Mouse (Mus musculus): ENCODE data around the gene 1700028P14Rik. TPM values are rescaled to one million over a fixed set of nuclear protein-coding genes. Genes with fewer than 3 reads are reported as not detected.
"Not testable (repeated sequence)": the region's sequence is repeated elsewhere in the genome, so short reads cannot be mapped to it uniquely, and the experiment has no call there.

Gene 1700028P14Rik
- total RNA-seq (2021): 1 to 10 TPM; 1.5 to 2.0 TPM

DNA sequence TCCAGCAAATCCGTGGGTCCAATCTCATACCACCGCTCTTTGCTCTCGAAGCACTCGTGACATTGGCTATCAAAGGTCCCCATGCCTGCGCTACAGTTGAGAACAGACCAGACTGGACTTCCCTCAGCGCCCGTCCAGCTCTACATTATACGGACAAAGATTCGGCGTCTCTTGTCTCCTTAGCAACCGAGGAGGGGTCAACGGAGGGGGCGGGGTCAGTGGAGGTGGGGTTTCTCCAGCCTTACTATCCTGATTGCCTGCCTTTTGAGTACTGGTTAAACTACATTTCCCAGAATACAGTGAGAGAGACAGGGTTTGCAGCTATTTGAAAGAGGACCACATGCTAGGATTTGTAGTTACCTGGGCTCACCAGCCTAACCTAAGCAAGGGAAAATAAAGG lies at the start of gene 1700028P14Rik:
TSS of gene 1700028P14Rik (minus strand) at position 169 of the 400 bp plus-strand sequence.
- DNase-seq: peak in 1 of 2 experiments; percentile 27

DNA sequence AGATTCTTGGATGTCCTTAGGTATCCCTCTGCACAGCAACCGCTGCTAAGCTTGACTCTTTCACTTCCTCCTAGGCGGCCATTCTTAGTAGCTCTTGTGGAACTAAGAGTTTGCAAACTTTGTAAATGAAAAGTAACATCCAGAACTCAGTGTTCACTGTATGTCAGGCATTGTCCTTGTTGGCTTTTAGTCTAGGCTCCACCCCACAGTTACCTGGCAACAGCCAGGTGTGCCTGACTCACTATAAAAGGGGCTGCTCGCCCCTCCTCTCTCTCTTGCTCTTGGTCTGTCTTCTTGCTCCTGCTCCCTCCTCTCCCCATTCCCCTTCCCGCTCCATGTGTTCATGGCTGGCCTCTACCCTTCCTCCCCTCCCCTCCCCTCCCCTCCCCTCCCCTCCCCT lies 46.5 kb upstream of the 1700028P14Rik start:
- no peak for DNase-seq

DNA sequence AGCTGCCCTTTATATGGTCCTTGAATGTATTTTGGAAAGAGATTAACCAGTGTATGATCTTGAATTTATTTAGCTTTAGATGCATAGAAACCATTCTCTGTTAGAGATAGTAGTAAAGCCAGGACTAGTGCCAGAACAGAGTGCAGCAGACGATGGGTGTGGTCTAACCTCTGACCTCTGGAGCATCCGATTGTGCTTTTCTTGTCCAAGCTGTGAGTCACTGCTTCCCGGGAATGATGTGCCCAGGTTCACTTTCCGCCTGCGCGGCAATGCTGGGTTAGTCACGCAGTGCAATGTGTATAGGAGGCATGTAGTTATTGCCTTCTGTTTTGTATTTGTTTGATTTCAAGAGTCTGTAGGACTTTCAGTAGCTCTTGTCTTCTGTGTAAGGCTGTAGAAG lies 45.8 kb upstream of the 1700028P14Rik start:
- no peak for DNase-seq

DNA sequence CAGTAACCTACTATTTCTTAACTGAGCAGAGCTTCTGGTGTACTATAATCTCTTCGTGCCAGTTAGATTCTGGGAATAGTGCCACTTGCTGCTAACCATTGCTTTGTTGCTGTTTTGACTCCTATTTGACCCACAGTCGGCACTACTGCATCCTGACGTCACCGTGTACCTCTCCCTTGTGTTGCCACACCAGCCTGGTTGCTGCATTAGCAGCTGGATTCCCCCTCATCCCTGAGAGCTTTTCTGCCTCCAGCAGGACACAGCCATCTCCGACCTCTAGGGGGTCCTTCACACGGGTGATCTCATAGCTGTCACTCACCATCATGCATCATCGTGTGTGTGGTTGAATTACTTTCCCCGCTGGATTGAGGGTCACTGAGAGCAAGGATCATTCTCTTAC lies 45.2 kb upstream of the 1700028P14Rik start:
- no peak for DNase-seq

DNA sequence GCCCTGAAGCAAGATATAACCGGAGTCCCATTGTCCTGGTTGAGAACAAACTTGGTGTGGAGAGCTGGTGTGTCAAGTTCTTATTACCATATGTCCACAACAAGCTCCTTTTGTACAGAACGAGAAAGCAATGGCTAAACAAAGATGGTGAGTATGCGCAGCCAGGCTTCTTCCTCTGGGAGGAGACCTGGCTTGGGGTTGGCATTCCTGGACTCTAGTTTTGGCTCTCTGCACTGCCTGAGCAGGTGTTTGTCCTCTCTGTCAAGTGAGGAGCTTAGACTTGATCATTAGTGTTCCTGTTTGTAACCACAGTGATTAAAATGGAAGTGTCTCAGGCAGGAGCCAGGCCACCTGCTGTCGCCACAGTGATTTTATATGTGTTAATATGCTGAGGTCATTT lies 41.7 kb upstream of the 1700028P14Rik start:
- DNase-seq: no peak

DNA sequence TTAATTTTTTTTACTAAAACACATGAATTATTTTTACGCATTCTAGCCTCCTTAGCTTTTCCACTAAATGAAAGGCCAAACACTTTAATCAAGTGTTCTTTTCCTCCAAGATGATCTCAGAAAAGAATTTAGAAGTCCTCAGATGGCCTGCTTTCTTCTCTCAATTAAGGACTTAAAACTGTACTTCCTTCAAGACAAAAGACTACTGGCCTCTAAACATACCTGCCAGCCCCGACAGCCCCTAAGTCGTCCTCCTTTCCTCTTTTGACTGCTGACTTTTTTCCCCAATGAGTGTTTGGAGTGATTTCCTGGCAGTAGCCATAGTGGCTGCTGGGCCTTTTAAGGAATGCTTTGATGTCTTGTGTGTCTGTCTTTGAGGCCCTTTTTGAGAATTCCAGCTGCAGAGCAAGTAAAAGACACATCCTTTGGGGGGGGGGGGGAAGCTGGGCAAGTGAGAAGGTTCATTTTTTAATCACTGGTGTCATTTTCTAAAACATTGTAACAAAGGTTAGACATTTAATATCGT lies 35.9 kb upstream of the 1700028P14Rik start:
- no peak for DNase-seq

DNA sequence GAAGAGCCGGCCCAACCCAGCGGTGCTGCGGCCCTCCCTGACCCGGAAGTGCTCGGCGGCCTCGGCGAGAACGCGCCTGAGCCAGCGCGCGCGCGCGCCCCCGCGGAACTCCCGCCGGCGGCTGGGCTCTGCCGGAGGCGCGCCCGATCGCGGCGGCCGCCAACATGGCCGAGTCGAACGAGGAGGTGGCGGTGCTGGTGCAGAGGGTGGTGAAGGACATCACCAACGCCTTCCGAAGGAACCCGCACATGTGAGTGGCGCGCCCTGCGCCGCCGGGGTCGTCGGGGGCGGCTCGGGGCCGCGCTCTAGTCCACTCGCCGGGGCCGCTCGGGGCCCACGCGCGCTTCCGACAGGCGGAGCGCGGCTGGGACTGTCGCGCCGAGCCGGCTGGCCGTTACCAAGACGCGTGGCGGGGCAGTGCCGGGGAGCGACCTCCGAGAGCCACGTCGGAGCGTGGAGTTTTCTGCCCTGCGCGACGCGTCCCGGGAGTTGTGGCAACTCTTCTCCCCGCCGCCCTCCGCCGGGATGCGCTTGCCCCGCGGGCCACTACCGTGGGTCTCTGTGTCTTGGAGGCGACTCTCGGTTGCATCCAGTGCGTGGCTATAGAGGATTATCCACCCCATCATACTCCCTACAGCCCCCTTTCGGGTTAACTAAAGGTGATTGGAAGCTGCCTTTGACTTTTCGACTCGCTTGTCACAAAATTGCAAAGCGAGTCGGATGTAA lies 34.8 kb upstream of the 1700028P14Rik start, which contains the start of gene Ptar1:
TSS of gene Ptar1 (plus strand) at position 134 of the 726 bp plus-strand sequence.
- peak; percentile 85 to 88 for DNase-seq

DNA sequence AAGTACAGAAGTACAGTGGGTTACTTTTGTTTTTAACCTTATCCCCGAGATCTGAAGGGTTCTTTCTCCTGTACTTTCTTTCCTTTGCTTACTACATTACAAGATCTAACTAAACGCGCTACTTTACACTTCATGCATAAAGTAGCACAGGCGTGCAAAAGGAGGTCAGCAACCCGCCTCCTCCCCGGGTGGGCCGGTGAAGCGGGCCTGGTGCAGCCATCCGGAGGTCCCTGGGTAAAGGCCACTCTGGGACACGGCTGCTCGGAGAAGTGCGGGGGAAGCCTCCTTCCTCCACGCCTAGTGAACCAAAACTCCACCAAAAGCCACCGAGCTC lies 34.3 kb upstream of the 1700028P14Rik start:
- no peak for DNase-seq

DNA sequence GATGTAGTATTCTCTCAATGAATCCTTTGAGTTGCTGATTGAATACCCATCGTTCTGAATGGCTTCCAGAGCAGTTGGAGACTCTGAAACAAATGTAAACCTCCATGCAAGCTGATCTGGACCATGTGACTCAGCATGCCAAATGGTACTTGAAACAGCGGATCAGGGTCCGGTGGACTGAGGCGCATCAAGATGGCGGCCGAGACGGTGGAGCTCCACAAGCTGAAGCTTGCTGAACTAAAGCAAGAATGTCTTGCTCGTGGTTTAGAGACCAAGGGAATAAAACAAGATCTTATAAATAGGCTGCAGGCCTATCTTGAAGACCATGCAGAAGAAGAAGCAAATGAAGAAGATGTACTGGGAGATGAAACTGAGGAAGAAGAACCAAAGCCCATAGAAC lies 23.0 kb upstream of the 1700028P14Rik start:
- DNase-seq: not testable (repeated sequence)

DNA sequence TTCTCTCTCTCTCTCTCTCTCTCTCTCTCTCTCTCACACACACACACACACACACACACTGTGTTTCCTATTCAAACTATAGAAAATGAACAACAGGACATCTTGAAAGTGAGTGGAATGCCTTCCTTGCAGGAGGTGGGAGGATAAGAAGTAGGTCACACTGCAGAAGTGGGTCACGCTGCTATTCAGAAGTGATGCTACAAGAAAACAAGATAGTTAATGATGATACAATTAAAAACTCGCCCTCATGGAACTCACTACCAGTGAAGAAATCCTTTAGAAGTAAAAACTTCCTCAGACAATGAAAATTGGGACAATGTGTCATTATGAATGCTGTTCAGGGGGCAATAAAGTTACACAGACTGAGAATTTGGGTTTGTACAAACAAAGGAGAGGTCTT lies 20.4 kb upstream of the 1700028P14Rik start:
- no peak for DNase-seq

DNA sequence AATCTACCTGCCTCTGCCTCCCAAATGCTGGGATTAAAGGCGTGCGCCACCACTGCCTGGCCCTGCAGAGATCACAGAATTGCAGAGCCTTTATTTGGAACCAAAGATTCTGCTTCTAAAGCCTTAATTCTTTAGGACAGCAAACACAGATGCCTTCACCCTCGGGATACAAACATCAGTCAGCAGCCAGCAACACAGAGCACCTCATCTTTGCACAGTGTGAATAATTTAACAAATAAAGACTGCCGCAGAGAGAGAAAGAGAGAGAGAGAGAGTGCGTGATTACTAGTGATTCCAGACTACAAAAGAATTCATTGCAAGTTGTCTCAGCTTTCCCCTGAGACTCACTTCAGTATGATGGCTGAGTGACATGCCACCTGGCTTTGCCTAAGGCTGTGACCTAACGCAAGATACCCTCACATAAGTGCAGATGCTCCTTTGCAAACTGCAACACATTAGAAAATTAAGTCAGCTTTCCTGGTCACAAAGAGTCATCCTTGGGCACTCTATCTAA lies 15.6 kb upstream of the 1700028P14Rik start:
- DNase-seq: no peak

DNA sequence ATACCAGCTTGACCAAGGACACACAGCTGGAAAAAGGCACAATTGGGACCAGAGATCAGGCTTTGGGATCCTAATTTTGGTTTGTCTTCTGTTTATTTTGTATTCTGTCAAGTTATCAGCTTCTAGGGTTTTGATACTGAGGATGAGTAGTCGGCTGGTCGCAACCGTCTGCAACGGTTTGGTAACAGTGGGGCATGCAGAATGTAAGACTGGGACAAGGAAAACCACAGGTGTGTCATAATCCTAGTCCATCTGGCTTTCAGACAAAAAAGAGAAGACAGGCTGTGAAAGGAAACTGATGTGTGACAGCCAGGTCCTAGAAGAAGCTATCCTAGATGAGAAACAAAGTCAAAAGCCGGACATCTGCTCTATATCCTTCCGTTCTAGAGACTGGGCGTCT lies 11.5 kb upstream of the 1700028P14Rik start:
- no peak for DNase-seq

DNA sequence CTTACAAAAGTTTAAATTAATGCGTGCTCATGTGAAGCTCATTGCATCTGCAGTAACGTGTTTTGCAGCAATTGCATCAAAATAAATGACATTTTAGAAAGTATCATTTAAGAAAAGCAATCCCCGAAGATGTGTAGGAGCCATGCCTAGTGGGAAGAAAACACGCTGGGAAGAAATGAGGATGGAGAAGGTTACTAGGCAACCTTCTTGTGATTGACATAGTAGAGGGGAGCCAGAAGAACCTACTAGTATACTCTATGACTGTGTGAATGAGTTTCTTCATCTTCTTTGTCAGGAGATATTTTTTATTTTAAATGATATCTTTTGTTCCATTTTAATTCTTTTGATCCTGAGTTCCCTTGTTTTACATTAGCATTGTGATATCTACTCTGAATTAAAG lies 5.7 kb upstream of the 1700028P14Rik start:
- DNase-seq: no peak

DNA sequence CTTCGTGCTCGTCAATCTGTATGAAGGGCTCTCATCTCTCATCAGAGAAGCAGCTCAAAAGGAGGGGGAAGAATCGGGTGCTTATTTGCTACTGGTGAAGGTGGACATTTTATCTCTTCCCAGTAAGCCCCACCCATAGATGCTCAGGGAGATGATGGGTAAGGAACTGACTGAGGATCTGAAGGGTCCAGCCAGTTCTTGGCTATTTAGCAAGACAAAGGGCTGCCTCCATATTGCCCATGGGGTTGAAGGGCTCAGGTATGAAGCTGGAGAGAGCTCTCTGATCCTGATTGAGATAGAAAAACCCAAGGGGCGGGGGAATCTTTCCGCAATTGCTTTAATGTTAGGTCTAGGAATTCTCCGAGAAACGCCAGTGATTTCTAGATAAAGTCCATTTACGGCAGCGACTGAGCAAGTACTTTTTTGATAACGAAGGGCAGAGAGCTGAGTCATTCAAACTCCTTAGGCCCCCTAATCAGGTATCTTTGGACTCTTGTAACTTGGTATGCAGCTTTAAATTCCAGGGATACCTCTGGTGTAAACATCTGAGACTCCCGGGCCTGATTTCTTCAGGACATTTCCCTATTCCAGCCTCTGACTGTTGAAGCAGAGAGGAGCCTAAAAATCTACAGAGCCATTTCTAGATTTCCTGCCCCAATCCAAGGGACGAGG lies 4.8 kb upstream of the 1700028P14Rik start:
- no peak for DNase-seq

DNA sequence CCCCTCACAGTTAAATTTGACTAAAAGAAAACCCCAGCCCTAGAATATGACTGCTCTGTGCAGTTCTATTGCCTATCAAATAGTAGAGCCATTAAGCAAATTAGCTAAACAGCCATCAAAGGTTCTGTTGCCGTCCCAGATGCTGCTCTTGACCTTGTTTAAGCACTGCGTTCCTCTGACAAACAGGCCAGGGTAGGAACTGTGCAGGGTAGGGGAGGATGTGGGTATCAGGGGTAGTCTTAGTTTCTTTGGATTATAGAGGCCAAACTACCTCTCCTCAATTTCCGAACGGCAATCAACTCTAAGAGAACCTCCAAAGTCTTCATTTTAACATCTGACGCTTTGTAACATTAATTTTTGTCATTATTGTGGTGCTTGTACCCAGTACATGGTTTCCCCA lies 542 bp upstream of the 1700028P14Rik start:
- DNase-seq: no peak

DNA sequence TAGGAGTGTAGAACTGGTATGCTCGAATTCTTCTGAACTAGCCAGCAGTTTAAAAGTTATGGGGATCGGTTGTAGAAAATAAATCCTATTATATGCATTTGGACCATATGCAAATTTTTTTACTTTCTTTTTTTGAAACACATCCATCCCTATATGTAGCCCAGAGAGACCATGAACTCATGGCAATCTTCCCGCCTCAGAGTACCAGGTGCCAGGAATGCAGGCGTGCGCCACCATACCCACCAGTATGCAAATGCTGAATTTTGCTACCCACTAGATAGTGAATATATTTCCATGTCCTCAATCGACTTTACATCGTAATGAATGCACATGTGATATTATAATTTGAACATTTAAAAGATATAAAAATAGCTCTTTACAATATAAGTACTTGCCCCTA lies 5.3 kb downstream of the 1700028P14Rik start:
- DNase-seq: no peak

DNA sequence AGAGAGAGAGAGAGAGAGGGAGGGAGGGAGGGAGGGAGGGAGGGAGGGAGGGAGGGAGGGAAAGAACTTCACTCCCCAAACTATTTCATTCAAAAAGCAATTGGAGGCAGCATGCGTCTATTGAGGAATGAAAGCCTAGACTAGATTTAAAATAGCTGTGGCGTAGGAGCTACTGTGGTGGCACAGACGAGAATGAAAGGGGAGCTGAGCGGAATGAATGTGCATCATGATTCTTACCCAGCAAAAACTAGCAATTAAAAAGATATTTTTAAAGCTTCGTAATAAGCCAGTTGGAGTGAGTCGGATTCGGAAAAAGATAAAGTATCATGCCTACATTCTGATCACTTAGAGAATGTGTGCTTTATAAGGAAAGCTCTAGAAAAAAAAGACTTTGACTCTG lies 7.3 kb downstream of the 1700028P14Rik start:
- peak in 1 of 2 experiments; percentile 15 for DNase-seq

DNA sequence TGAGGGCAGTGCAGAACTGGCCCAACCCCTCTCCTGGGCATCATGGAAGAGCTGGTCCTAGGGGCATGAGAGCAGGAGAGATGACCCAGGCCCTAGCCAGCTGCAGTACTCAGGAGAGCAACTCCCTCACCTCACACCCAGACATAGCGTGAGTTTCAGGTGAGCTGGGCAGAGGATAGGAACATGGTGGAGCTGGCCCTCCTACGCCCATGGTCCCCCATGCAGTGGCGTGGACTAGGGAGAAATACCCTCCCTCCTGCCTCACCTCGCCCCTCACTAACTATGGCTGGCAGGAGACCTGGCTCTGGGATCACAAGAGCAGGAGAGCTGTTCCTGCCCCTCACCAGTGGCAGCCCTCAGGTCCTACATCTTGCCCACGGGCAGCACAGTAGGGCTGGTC lies 8.8 kb downstream of the 1700028P14Rik start:
- no peak for DNase-seq

DNA sequence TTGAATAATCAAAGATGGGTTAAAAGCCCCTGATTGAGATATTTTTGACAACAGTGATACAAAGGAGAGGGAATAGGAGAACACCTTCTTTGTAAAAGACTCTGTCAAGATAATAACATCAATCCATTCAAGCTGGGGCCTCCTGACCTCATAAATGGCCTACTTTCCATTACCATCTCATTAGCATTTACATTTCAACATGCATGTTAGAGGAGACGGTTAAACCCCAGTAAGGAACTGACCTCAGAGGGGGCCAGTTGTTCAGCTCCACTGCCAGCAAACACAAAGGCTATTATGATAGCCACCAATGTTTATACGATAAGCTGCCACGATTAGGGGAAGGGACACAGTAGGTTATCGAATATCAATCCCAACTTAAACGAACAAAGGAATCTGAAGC lies 15.8 kb downstream of the 1700028P14Rik start:
- no peak for DNase-seq

DNA sequence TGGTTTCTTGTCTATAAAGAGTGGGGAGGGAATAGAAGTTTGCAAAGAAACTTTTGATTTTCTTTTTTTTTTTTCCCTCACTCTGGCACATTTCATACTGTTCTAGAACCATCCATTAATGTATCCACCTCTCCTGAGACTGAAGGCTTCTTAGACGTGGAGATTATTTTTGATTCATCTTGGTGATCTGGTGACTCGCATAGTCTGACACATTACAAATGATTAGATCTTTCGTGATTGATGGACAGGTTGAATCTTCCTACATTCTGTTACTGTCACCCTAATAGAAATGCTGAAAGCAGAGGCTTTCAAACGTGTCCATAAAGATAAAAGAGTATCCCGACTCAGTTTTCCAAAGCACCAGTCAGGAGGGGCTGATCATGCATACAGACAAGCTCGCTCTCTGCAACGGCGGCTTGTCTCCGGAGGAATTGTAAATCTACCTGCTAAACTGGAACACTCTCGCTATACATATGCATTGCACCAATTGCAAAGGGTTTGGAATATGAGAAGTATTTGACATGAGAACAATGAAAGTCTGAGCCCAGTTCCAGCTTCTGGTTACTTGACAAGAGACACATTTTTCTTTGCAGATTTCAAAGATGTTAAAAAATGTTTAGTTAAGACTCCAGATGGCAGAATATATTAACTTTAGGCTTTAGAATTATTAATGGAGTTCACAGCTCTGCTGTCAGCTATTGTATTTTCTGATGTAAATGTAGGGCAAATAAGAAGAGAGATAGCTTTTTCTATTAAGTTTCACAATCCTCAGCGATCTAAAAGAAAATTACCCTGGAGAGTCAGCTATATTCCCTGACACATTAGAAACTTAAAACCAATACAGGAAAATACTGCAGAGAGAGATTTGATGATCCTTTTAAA lies 20.8 kb downstream of the 1700028P14Rik start:
- DNase-seq: no peak

DNA sequence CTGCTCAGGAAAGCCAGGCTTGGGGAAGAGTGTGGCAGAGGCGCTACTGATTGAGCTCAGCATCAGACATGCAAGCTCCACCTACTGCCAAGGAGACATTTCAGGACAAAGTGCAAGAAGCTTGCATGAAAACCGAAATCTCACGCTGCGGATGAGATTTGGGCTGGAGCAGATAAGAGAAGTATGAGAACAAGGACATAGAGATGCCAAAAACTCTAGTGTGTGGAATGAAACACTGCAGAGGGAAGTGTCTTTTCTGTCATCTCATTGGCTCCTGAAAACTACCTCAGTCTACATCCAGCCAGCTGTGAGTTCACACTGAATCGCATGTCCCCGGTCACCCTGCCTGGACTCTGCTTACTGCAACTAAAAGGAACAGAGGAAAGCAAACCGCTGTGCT lies 38.3 kb downstream of the 1700028P14Rik start:
- DNase-seq: no peak

DNA sequence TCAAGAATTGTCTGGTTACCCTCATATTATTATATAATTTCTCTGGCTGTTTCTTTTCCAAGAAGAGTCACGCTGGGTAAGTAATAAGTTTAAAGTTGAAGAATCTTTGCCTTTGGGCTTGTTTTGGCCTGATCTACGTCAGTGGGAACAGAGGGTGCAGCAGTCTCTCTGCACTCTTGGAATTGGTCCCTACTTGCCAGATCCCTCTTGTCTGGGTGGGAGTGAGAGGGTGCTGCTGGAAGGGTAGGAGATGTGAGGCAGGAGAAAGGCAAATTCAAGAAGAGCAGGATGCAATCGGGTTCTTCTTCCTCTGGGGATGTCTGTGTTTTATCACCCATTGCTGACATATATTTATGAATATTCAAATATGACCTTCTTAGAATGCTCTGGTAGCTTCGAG lies 42.9 kb downstream of the 1700028P14Rik start:
- DNase-seq: no peak

DNA sequence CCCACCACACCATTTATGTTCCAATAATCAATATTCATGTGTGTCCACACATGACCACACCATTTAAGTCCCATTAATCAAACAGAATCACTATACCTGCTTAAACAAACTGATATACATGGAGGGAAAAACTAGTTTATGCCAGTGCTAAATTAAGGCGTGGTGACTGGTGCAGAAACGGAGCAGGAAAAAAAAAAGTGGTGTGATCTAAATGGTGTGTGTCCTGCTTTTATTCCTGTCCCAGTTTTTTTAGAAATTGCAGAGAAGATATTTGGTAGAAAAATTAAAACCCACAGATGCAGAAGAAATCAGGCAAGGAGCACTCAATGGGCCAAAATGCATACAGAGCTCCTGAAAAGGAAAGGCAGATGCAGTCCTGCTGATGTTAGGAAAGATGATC lies 44.7 kb downstream of the 1700028P14Rik start:
- no peak for DNase-seq

All from layer of hippocampus, postnatal 36 days (tissue).